Mouse (Mus musculus) hindbrain, embryonic 14.5 days (tissue): Measurements from ENCODE around the gene Skor1. TPM values are rescaled to one million over a fixed set of nuclear protein-coding genes. Genes with fewer than 3 reads are reported as not detected.
A peak's percentile ranks its signal among the peaks of the same experiment; 100 is the strongest.

Experiments
- ATAC-seq: fragments of 200-750 bp; cut with Nextera tagmentation; 2 replicates; pipeline ENCODE4 v1.8.0; 2017; ENCODE audit warnings: moderate number of reproducible peaks, mild to moderate bottlenecking, moderate TSS enrichment, moderate library complexity; ENCODE audit not compliant: low FRiP score
- DNase-seq: peaks from one replicate; pipeline ENCODE4 v3.0.0-alpha.2; 2015; ENCODE audit warnings: low spot score
- H3K27ac ChIP-seq: fragments of 300-500 bp; sonication (generic); 2 replicates; pipeline ENCODE4 v1.5.1; 2014; ENCODE audit warnings: mild to moderate bottlenecking, moderate library complexity
- H3K27me3 ChIP-seq: fragments of 300-500 bp; sonication (generic); 2 replicates; pipeline ENCODE4 v1.6.1; 2014; ENCODE audit warnings: mild to moderate bottlenecking, low read length, mixed read lengths; ENCODE audit not compliant: control insufficient read depth, insufficient read depth
- H3K36me3 ChIP-seq: fragments of 300-500 bp; sonication (generic); replicated peaks from 2 replicates; pipeline ENCODE4 v1.6.1; 2014; ENCODE audit not compliant: control insufficient read depth, insufficient read depth
- H3K4me1 ChIP-seq: fragments of 300-500 bp; sonication (generic); replicated peaks from 2 replicates; pipeline ENCODE4 v1.6.1; 2014; ENCODE audit warnings: antibody characterized with exemption, low read length, mixed read lengths; ENCODE audit not compliant: control insufficient read depth, insufficient read depth
- H3K4me2 ChIP-seq: fragments of 300-500 bp; sonication (generic); replicated peaks from 2 replicates; pipeline ENCODE4 v1.6.1; 2014; ENCODE audit warnings: mild to moderate bottlenecking, moderate library complexity
- H3K4me3 ChIP-seq: fragments of 300-500 bp; sonication (generic); replicated peaks from 2 replicates; pipeline ENCODE4 v1.5.1; 2014; ENCODE audit warnings: mild to moderate bottlenecking, low read length
- H3K9ac ChIP-seq: fragments of 300-500 bp; sonication (generic); 2 replicates; pipeline ENCODE4 v1.6.1; 2014
- H3K9me3 ChIP-seq: fragments of 300-500 bp; sonication (generic); 2 replicates; pipeline ENCODE4 v1.6.1; 2016; ENCODE audit warnings: low read length; ENCODE audit not compliant: control insufficient read depth
- WGBS: fragments of 180-500 bp; shearing (Covaris S2); extraction: QIAGEN DNeasy Blood & Tissue Kit; methylation state at CpG from one replicate; pipeline ENCODE4 v1.1.7; 2014; 5-methylcytosine and 5-hydroxymethylcytosine counted together
- polyA plus RNA-seq: library from polyadenylated mRNA; unstranded; fragments of >200 nt; fragmentation: Nextera tagmentation; extraction: Ambion mirVana; gene quantifications from 2 replicates; pipeline ENCODE4 v1.2.1, GENCODE M21; 2014

Gene Skor1
- polyA plus RNA-seq, 1 experiment from 2014 or later: 21.5 TPM

DNA sequence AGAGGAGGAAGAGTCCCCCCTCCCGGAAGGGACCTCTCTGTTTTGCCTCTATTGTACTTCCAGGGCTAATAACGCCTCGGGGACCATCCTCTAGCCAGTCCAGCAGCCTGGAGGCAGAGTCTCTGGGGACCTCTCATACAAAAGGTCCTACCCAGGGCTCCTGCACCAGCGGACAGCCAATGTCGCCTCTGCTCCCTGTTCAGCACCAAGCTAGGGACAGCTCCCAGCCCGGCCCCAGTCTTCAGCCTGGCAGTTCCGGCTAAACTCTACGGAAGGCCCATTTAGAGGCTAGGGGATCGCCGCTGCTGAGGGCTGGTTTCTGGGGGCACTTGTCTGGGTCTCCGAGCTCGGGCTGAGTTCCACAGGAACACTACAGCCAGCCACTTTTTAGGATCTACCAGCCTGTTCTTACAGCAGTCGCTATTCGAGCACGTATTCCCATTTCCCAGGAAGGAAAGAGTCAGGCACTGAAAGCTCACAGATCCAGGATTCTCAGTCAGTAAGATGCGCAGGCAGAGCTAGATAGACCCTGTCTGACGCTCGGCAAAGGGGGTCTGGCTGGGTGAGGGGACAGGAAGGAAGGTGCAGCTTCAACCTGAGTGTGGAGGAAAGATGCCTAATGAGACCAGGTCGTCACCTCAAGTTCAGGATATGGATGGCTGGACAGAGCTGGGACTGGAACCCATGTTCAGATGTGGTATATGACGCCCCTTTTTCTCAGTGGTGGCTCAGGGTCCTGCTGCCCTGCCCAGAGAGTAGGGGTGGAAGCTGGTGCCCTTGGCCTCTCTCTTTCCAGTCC is 2.5 kb upstream of the Skor1 start:
- Histone ChIP-seq H3K36me3 (no peaks in the 10 kb centered on the region), H3K9me3 (no peaks in the 10 kb centered on the region), H3K4me2 (peak overlapping the region; percentile 60), H3K4me1 (peaks cover 4% of the 10 kb centered on the region; the same call in 1 of the 2 replicates), H3K27ac (peak overlapping the region; percentile 87), H3K4me3 (peak overlapping the region; percentile 47), H3K9ac (peak overlapping the region; percentile 68; the same call in 1 of the 2 replicates), H3K27me3 (peaks cover 81% of the 10 kb centered on the region)
- WGBS: 2% methylated on average over 20 of the region's 20 CpGs
- DNase-seq: peak; percentile 70
- ATAC-seq: 0 out of 2 replicates have a peak, but pooled peaks have one; percentile 22

DNA sequence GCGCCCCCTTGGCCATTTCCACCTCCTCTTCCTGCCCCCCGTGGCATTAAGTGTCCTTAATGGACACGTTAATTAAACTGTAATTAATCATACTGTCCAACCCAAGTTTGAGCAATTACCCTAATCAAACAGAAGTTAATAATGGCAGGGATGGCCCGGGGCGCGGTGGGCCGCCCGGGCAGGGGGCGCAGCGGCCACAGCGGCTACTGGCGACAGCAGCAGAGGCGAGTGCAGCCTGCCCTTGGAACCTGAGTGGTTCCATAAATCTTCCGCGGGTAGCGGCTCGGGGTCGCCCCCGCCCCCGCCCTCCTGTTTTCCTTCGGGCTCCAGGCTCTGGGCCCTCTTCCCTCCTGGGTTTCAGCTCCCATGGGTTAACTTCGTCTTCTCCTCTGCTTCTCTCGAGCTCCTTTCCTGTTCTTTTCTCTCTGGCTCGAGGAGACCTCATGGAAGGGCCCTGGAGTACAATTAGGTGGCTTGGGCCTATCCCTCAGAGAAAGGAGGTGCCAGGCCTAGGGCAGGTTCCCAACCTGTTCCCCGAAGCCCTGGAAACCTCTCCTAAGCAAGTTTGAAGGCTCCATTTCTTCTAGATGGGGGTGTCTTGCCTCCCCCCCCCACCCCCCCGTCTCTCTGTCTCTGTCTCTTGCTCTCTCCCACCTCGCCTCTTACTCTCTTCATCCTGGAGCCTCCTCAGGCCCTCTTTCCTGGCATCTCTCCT is 1.5 kb upstream of the Skor1 start:
- Histone ChIP-seq H3K27ac (peak overlapping the region; percentile 87), H3K27me3 (peaks cover 87% of the 10 kb centered on the region), H3K36me3 (no peaks in the 10 kb centered on the region), H3K4me2 (peak overlapping the region; percentile 60), H3K4me3 (peak overlapping the region; percentile 47), H3K9me3 (no peaks in the 10 kb centered on the region), H3K9ac (peak overlapping the region; percentile 68), H3K4me1 (peaks cover 4% of the 10 kb centered on the region; the same call in 1 of the 2 replicates)
- no peak for DNase-seq
- ATAC-seq: no peak
- 2% methylated on average over 24 of the region's 27 CpGs for WGBS

DNA sequence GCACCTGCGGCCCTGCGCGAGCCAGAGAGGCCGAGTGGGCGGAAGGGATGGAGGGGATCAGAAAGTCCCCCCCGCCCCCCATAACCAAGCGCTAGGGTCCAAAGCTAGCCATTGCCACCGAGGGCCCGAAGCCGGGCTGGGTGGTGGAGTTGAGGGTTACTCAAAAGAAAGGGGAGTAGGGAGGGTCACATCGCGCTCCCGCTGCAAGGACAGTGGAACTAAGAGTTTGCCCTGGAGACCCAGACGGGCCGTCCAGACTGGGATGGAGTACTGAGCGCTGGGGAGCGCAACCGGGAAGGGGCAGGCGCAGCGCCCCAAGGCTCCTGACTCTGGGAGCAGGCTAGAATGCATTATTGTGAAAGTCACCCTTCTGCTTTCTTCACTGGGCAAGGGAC is 608 bp upstream of the Skor1 start:
- no peak for ATAC-seq
- Histone ChIP-seq H3K4me2 (peak overlapping the region; percentile 60), H3K4me1 (peaks cover 4% of the 10 kb centered on the region; the same call in 1 of the 2 replicates)

DNA sequence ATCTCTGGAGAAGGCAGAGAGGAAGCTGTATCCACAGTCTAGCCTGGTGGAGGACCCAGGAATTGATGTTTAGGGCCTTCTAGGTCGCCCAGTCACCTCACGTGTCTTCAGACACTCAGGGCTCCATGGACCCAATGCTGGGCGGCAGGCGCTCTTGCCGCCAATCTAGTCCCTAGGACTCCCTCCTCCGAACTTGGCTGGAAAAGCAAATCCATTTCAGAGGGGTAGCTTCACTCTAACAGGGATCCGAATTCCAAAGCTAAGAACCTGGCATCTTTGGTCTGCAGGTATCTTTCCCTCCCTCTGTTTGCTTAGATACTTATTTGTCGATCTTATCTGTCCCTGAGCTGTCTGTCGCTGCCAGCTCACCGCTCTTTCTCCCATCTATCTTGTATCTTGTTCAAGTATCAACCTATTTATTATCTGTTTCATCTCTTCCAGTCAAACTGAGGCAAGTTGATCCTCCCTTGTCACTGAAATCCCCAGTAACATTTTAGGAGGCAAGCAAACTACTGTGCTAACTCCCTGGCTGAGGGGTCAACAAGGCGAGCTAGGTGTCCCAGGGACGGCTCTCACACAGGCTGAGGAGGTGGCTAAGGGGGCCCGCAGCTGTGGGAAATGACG is 863 bp downstream of the Skor1 start:
- Histone ChIP-seq H3K27me3 (peaks cover 96% of the 10 kb centered on the region), H3K4me3 (peak overlapping the region; percentile 47), H3K4me2 (peak overlapping the region; percentile 60), H3K9me3 (no peaks in the 10 kb centered on the region), H3K27ac (peak overlapping the region; percentile 87), H3K4me1 (peaks cover 4% of the 10 kb centered on the region; the same call in 1 of the 2 replicates), H3K36me3 (no peaks in the 10 kb centered on the region), H3K9ac (peak overlapping the region; percentile 68)
- WGBS: 2% methylated on average over 14 of the region's 14 CpGs
- no peak for DNase-seq
- ATAC-seq: no peak

More for the DNA sequence above, 608 bp upstream of the Skor1 start:
- Histone ChIP-seq H3K36me3 (no peaks in the 10 kb centered on the region), H3K27me3 (peaks cover 93% of the 10 kb centered on the region), H3K9ac (peak overlapping the region; percentile 68), H3K4me3 (peak overlapping the region; percentile 47), H3K9me3 (no peaks in the 10 kb centered on the region), H3K27ac (peak overlapping the region; percentile 87)
- DNase-seq: no peak
- WGBS: under 1% methylated on average over 20 of the region's 20 CpGs

DNA sequence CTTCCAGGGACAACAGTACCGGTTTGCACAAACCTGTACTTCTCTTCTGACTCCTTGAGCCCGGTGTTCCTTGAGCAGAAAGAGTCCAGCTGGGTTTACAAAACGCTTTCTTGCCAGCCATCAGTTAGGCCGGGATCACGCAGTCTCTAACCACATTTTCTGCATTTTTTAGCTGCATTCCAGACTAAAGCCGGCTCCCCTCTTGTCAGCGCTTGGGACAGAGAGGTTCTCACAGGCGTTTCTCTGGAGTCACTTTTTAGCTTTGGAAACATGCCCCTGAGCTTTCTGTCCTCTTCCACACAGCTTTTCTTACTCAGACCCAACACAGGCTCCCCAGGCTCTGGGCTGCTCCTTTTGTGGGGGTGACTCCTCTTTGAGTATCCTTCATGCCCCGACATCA is 1.5 kb downstream of the Skor1 start:
- H3K27me3 ChIP-seq: peaks cover 96% of the 10 kb centered on the region
- H3K4me2 ChIP-seq: peak overlapping the region; percentile 60
- WGBS: under 1% methylated on average over 9 of the region's 9 CpGs
- peak overlapping the region; percentile 87 for H3K27ac ChIP-seq
- no peaks in the 10 kb centered on the region for H3K36me3 ChIP-seq
- no peaks in the 10 kb centered on the region for H3K9me3 ChIP-seq
- ATAC-seq: no peak
- H3K4me3 ChIP-seq: peak overlapping the region; percentile 47
- DNase-seq: no peak
- peaks cover 4% of the 10 kb centered on the region; the same call in 1 of the 2 replicates for H3K4me1 ChIP-seq
- peak overlapping the region; percentile 68 for H3K9ac ChIP-seq

DNA sequence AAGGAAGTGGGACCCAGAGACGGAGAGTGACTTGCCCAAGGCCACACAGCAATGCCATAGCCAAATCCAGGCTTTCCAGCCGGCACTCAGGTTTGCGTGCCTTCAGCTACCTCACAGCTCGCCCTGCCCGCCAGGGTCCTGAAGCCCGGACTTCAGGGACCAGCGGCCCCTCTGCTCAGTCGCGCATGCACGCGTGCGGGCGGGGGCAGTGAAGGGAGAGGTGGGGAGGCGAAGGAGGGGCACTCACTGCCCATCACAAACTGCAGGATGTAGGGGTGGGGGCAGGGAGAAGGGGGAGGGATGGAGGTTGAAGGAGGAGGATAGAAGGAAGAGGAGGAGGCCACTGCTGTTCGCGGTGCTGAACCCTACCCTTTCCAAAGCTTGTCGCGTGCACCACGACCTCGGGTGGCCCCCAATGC is 1.9 kb downstream of the Skor1 start:
- peaks cover 4% of the 10 kb centered on the region; the same call in 1 of the 2 replicates for H3K4me1 ChIP-seq
- no peaks in the 10 kb centered on the region for H3K9me3 ChIP-seq
- 0 out of 2 replicates have a peak, but pooled peaks have one; percentile 28 for ATAC-seq
- H3K4me2 ChIP-seq: peak overlapping the region; percentile 60
- peak overlapping the region; percentile 47 for H3K4me3 ChIP-seq
- no peak for DNase-seq
- no peaks in the 10 kb centered on the region for H3K36me3 ChIP-seq
- peaks cover 96% of the 10 kb centered on the region for H3K27me3 ChIP-seq
- peak overlapping the region; percentile 87 for H3K27ac ChIP-seq
- 1% methylated on average over 18 of the region's 20 CpGs for WGBS
- H3K9ac ChIP-seq: peak overlapping the region; percentile 68

DNA sequence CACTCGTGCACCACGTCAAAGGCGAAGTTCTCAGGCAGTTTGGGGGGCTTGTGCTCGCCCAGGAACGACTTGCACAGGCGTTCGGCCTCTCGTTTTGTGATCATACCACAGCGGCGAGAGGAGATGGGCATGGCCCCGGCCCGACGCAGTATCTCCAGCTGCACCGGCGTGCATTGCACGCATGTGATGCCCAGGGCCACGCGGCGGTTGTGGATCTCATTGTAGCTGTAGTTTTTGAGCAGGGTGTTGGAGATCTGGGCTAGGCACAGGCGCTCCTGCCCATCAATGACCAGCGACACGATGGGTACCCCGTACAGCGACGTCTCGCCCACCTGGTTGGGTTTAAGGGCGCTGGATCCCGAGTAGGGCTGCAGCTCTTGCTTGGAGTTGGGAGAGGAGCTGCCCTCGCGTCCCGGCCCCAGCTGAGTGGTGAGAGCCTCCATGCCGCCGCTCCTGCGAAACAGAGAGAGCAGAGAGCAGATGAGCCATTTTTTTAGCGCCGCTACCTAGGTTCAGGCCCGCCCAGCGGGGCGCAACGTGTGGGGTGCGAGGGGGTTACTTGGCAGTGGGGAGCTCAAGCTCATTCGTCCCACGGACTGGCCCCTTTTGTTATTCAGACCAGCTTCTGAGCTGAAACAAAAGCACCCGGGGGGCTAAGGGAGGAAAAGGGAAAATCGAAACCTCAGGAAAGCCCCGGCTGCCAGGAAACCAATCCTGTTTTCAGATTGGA is 2.5 kb downstream of the Skor1 start:
- peaks cover 4% of the 10 kb centered on the region; the same call in 1 of the 2 replicates for H3K4me1 ChIP-seq

DNA sequence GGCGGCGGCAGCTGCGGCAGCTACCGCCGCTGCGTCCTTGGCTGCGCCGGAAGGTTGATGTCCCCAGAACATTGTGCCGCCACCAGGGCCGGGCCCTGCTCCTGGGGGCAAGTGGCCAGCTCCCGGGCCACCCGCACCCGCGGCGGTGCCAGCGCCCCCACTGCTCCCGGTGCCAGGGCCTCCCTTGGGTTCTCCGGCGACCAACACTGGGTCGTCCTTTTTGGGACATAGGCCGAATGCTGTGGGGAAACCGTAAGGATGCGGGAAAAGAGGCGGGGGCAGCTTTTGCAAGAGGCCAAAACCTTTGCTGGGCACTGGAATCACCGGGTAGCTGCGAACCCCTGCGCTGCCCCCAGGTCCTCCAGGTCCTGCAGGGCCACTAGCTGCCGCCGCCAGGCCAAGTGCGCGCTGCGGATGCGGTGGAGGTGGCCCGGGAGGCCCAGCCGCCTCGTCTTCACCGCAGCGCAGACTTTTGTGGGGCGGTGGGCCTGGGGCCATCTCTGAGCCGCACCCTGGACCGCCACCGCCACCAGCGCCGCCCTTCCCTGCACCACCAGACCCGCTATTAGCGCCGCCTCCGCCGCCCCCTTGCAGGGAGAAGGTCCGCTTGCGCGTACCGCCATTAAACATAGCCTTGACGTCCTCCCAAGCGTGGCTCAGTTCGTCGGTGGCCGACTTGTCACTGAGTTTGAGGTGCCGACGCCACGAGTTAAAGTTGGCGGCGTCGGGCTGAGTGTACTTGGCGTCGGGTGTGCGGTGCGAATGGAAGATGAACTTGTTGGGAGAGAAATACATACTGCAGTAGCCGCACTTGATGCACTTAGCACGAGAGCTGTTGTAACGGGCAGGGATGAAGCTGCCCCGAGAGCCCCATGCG is 3.3 kb downstream of the Skor1 start:
- Histone ChIP-seq H3K27me3 (peaks cover 96% of the 10 kb centered on the region), H3K27ac (peak overlapping the region; percentile 87), H3K9ac (peak overlapping the region; percentile 68), H3K4me2 (peak overlapping the region; percentile 60), H3K4me1 (peaks cover 4% of the 10 kb centered on the region; the same call in 1 of the 2 replicates), H3K4me3 (peak overlapping the region; percentile 47), H3K36me3 (no peaks in the 10 kb centered on the region), H3K9me3 (no peaks in the 10 kb centered on the region)
- ATAC-seq (no peak), DNase-seq (peak; percentile 32)
- WGBS: under 1% methylated on average over 73 of the region's 73 CpGs

More for the DNA sequence above, 2.5 kb downstream of the Skor1 start:
- peak overlapping the region; percentile 47 for H3K4me3 ChIP-seq
- H3K4me2 ChIP-seq: peak overlapping the region; percentile 60
- H3K27ac ChIP-seq: peak overlapping the region; percentile 87
- WGBS: 1% methylated on average over 46 of the region's 46 CpGs
- no peaks in the 10 kb centered on the region for H3K36me3 ChIP-seq
- peak; percentile 30 for DNase-seq
- no peak for ATAC-seq
- no peaks in the 10 kb centered on the region for H3K9me3 ChIP-seq
- H3K27me3 ChIP-seq: peaks cover 96% of the 10 kb centered on the region
- peak overlapping the region; percentile 68 for H3K9ac ChIP-seq
